Mouse (Mus musculus): ENCODE results near the gene Cntnap2.

- no peak for TF ChIP-seq CTCF (IDR thresholded peaks at IDR 0.05; ENCODE audit: low read depth, low read length)
- TF ChIP-seq POLR2AphosphoS5 (IDR thresholded peaks at IDR 0.05; ENCODE audit: insufficient replicate concordance, low read depth, low read length) = no peak
- no peak for TF ChIP-seq GATA1 (IDR thresholded peaks at IDR 0.05; ENCODE audit: borderline replicate concordance, low read length)
Observed at GRCm38 (mm10) chr6:45059556-45060471, 657 bp downstream of the Cntnap2 start.

All from G1E (cell line).